Mouse (Mus musculus) spleen, postnatal 36 days (tissue): ENCODE data around the gene Kif1bp.
"Not testable (repeated sequence)": the region's sequence is repeated elsewhere in the genome, so short reads cannot be mapped to it uniquely, and the experiment has no call there.

Experiments used
- DNase-seq, 2 experiments: peaks; one replicate each; pipeline ENCODE4 v3.0.0; 2022; ENCODE audit warnings: low spot score in 2 of 2, mixed read lengths in 1 of 2

The Kif1bp gene

DNA sequence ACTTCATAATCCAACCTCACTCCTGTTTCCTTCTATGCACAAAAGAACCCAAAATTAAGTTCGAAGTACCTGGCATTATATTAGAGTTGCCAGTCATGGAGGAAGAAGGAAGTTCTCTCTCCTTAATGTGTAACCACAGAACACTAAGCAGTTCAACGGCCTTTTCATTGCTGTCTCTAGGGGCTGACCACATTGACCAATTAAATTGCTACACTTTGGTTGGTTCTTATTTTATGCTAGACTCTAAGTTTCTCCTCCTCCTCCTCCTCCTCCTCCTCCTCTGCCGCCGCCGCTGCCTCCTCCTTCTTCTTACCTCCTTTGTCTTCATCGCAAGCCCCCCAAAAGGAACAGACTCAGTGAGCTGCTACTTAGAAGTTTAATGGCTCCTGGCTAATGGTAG lies 66.7 kb downstream of the Kif1bp start:
- no peak for DNase-seq

DNA sequence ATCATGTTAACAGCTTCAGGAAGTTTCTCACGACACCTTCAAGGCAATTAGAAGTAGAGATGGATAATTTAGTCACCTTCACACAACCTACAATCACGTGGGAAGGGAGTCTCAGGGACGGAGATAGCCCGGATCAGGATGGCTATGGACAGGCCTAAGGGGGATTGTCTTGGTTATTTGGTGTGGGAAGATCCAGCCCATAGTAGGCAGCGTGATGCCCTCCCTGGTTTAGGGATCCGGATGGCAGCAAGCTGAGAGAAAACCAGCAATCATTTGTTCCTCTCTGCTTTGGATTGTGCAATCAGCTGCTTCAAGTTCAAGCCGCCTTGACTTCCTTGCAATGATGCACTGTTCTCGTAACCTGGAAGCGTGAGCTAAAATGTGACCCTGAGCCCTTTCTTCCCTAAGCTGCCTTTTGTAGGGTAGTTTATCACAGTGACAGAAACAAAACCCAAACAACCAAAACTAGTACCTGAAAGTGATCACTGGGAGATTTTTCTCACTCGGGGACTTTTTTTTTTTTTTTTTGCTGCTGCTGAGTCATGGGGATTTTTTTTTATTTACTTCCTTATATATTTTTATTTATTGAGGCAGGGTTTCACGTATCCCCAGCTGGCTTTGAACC lies 69.1 kb downstream of the Kif1bp start:
- peak in 1 of 2 experiments; percentile 38 for DNase-seq

- no peak for DNase-seq
Measured at GRCm38 (mm10) chr10:62508459-62508858, 69.8 kb downstream of the Kif1bp start.

- DNase-seq, result peak; percentile 84 to 86
Measured at GRCm38 (mm10) chr10:62507591-62508308, 70.5 kb downstream of the Kif1bp start.

DNA sequence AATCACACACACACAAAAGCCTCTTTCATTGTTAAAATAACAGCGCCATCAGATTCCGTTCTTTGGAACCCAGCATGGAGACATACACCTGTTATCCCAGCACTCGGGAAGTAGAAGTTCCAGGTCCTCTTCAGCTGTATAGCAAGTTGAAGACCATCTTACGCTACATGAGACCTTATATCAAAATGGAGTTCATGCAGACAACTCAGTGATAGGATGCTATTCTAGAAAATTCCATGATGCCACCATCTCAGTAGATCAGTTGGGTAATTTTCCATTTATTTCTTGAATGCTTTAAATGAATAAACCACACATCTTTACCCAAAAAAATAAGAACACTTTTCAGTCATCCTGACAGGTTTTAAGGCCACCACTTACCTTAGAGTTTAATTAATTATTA lies 71.2 kb downstream of the Kif1bp start:
- no peak for DNase-seq

DNA sequence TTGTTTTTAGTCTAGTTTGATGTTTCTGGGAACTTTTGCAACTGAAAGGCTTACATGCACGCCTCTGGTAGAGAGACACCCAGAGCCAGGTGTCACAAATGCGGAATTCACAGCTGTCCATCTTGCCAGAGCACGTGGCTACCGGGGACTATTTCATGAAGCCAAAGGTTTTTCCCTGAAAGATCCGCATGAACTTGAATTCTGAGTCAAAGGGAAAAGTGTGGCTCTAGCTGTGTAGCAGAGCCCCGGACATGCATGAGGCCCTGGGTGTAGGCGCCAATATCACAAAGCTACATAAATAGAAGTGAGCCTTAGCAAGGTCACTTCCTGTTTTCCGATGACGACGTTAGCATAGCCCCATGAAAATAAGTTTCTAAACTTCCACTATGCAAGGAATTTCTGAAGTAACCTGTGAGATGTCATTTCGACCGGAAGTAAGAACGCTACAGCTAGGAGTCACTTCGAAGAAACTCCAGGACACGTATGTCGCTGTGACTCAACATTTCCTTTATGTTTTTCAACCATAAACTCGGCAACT lies 72.2 kb downstream of the Kif1bp start:
- DNase-seq, result peak; percentile 72 to 74

- no peak for DNase-seq
Measured at GRCm38 (mm10) chr10:62505224-62505983, 72.9 kb downstream of the Kif1bp start.

GRCm38 (mm10) chr10:62503836-62504628 lies 74.2 kb downstream of the Kif1bp start:
- no peak for DNase-seq

GRCm38 (mm10) chr10:62503353-62503752 lies 74.9 kb downstream of the Kif1bp start:
- DNase-seq, result peak; percentile 64 to 69

DNA sequence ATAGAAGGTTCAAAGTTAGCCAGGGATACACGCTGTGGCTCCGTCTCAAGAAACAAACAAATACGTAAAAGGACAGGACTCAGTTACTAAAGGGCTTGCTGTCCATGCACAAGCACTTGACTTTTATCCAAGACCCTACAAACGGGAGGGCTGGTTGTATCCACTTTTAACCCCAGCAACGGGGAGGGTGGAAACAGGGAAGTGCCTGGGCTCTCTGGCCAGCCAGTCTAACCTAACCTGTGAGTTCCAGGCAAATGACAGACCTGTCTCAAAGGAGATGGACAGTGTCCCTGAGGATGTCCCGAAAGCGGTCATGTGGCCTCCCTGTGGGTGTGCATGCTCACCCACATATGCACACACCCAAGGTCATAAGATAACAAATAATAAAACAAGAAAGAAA lies 76.3 kb downstream of the Kif1bp start:
- DNase-seq, result no peak

- DNase-seq, result peak; percentile 38 to 62
Measured at GRCm38 (mm10) chr10:62500916-62501615, 77.2 kb downstream of the Kif1bp start.

DNA sequence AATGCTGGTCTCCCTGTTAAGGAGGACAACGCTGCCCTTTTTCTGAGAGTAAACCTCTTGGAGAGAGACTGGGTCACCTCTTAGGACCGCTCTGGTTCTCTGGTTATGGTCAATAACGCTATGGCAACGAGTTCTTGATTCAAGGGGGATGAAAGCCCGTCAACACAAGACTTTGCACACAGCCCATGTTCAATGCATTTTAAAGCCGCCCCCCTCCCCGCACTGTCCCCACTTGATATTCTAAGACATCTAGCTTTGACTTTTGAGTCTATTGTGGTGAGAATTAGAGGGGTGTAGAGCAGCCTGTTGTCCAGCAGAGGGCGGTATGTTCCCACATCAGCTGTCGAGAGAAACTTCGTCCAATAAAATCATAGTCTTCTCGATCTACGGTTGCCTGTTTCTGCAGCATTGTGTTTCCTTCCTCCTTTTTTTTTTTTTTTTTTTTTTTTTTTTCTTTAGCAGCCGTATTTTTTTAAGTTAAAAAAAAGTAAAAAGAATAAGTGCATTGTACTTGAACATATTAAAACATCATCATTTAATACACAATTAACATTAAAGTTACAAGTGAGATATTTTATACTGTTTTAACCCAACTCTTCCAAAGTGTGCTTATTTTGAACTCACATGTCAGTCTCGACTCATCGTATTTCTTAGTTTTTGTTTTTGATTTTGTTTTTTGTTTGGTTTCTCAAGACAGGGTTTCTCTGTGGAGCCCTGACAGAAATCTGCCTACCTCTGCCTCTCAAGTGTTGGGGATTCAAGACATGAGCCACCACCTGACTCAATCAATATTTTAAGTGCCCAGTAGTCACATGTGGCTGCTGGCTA lies 78.0 kb downstream of the Kif1bp start:
- DNase-seq, result peak; percentile 71 to 82

DNA sequence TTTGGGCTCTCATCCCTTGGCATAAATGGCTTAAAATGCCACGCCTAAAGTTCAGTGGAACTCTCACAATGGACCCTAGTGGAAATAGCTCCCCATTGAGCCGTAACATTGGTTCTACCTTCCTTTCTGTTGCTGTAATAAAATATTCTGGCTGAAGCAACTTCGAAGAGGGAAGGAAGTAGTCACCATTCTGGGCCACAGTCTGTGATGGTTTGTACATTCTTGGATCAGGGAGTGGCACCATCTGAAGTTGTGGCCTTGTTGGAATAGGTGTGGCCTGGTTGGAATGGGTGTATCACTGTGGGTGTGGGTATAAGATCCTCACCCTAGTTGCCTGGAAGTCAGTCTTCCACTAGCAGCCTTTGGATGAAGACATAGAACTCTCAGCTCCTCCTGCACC lies 86.6 kb downstream of the Kif1bp start:
- DNase-seq, result not testable (repeated sequence)
